Mouse (Mus musculus): ENCODE data around the gene S100pbp. TPM values are rescaled to one million over a fixed set of nuclear protein-coding genes. Genes with fewer than 3 reads are reported as not detected.

The S100pbp gene
- polyA plus RNA-seq, 1 experiment from 2014 or later = 7.3 TPM

- no peak for DNase-seq (ENCODE audit: low spot score)
- Histone ChIP-seq H3K27me3 (replicated peaks; ENCODE audit: insufficient read depth, low read length) (no peaks in the 10 kb centered on the region), H3K36me3 (ENCODE audit: insufficient read depth, low read length) (no peaks in the 10 kb centered on the region; the same call in 1 of the 2 replicates), H3K9me3 (ENCODE audit: low read length) (no peaks in the 10 kb centered on the region), H3K27ac (ENCODE audit: low read length) (no peak overlapping the region), H3K4me3 (ENCODE audit: low read depth, low read length) (no peak overlapping the region), H3K9ac (replicated peaks; ENCODE audit: low read depth) (no peak overlapping the region), H3K4me2 (replicated peaks; ENCODE audit: low read depth, low read length) (no peak overlapping the region), H3K4me1 (ENCODE audit: insufficient read depth, low read depth, low read length) (no peaks in the 10 kb centered on the region)
- TF ChIP-seq EP300 (IDR thresholded peaks at IDR 0.05) (no peak), CTCF (IDR thresholded peaks at IDR 0.05) (no peak)
- 55% methylated on average over 4 of the region's 4 CpGs for WGBS
- no peak for ATAC-seq
Observed at GRCm38 (mm10) chr4:129145943-129146342, 43.6 kb downstream of the S100pbp start.

- Histone ChIP-seq H3K27ac (ENCODE audit: low read length) (no peak overlapping the region), H3K4me2 (replicated peaks; ENCODE audit: low read depth, low read length) (no peak overlapping the region), H3K36me3 (ENCODE audit: insufficient read depth, low read length) (no peaks in the 10 kb centered on the region; the same call in 1 of the 2 replicates), H3K27me3 (replicated peaks; ENCODE audit: insufficient read depth, low read length) (no peaks in the 10 kb centered on the region), H3K9me3 (ENCODE audit: low read length) (no peaks in the 10 kb centered on the region), H3K4me1 (ENCODE audit: insufficient read depth, low read depth, low read length) (no peaks in the 10 kb centered on the region), H3K9ac (replicated peaks; ENCODE audit: low read depth) (no peak overlapping the region), H3K4me3 (ENCODE audit: low read depth, low read length) (no peak overlapping the region)
- TF ChIP-seq EP300 (IDR thresholded peaks at IDR 0.05) (no peak), CTCF (IDR thresholded peaks at IDR 0.05) (no peak)
- ATAC-seq (no peak), DNase-seq (ENCODE audit: low spot score) (no peak)
- 64% methylated on average over 4 of the region's 4 CpGs for WGBS
Observed at GRCm38 (mm10) chr4:129145411-129145810, 44.1 kb downstream of the S100pbp start.

- H3K9ac ChIP-seq (replicated peaks; ENCODE audit: low read depth) = no peak overlapping the region
- no peaks in the 10 kb centered on the region for H3K4me1 ChIP-seq (ENCODE audit: insufficient read depth, low read depth, low read length)
- ATAC-seq = no peak
- no peak overlapping the region for H3K27ac ChIP-seq (ENCODE audit: low read length)
- H3K9me3 ChIP-seq (ENCODE audit: low read length) = no peaks in the 10 kb centered on the region
- 64% methylated on average over 16 of the region's 16 CpGs for WGBS
- no peaks in the 10 kb centered on the region; the same call in 1 of the 2 replicates for H3K36me3 ChIP-seq (ENCODE audit: insufficient read depth, low read length)
- no peak for DNase-seq (ENCODE audit: low spot score)
- H3K27me3 ChIP-seq (replicated peaks; ENCODE audit: insufficient read depth, low read length) = no peaks in the 10 kb centered on the region
- H3K4me2 ChIP-seq (replicated peaks; ENCODE audit: low read depth, low read length) = no peak overlapping the region
- no peak overlapping the region for H3K4me3 ChIP-seq (ENCODE audit: low read depth, low read length)
- no peak for TF ChIP-seq EP300 (IDR thresholded peaks at IDR 0.05)
Observed at GRCm38 (mm10) chr4:129144401-129145367, 44.8 kb downstream of the S100pbp start.

GRCm38 (mm10) chr4:129143509-129143908 lies 46.0 kb downstream of the S100pbp start:
- Histone ChIP-seq H3K27me3 (replicated peaks; ENCODE audit: insufficient read depth, low read length) (no peaks in the 10 kb centered on the region), H3K36me3 (ENCODE audit: insufficient read depth, low read length) (no peaks in the 10 kb centered on the region), H3K4me3 (ENCODE audit: low read depth, low read length) (no peak overlapping the region), H3K27ac (ENCODE audit: low read length) (no peak overlapping the region), H3K4me2 (replicated peaks; ENCODE audit: low read depth, low read length) (no peak overlapping the region), H3K9me3 (ENCODE audit: low read length) (no peaks in the 10 kb centered on the region), H3K9ac (replicated peaks; ENCODE audit: low read depth) (no peak overlapping the region), H3K4me1 (ENCODE audit: insufficient read depth, low read depth, low read length) (no peaks in the 10 kb centered on the region)
- 78% methylated on average over 5 of the region's 5 CpGs for WGBS
- no peak for DNase-seq (ENCODE audit: low spot score)
- no peak for ATAC-seq
- no peak for TF ChIP-seq CTCF (IDR thresholded peaks at IDR 0.05)

- no peak overlapping the region for H3K4me3 ChIP-seq (ENCODE audit: low read depth, low read length)
- 0 out of 2 replicates have a peak, but pooled peaks cover 5% of the 10 kb centered on the region for H3K27me3 ChIP-seq (replicated peaks; ENCODE audit: insufficient read depth, low read length)
- TF ChIP-seq EP300 (IDR thresholded peaks at IDR 0.05) = no peak
- H3K4me1 ChIP-seq (ENCODE audit: insufficient read depth, low read depth, low read length) = no peaks in the 10 kb centered on the region
- ATAC-seq (no peak), DNase-seq (ENCODE audit: low spot score) (no peak)
- no peak overlapping the region for H3K9ac ChIP-seq (replicated peaks; ENCODE audit: low read depth)
- WGBS = 76% methylated on average over 11 of the region's 11 CpGs
- no peak overlapping the region for H3K4me2 ChIP-seq (replicated peaks; ENCODE audit: low read depth, low read length)
- H3K27ac ChIP-seq (ENCODE audit: low read length) = no peak overlapping the region
- no peaks in the 10 kb centered on the region for H3K36me3 ChIP-seq (ENCODE audit: insufficient read depth, low read length)
- no peaks in the 10 kb centered on the region for H3K9me3 ChIP-seq (ENCODE audit: low read length)
Observed at GRCm38 (mm10) chr4:129142439-129143045, 47.0 kb downstream of the S100pbp start.

All from lung, postnatal 0 days (tissue).